Mouse (Mus musculus) neural tube, embryonic 13.5 days (tissue): ENCODE measurements around the gene Hsf2bp. TPM values are rescaled to one million over a fixed set of nuclear protein-coding genes. Genes with fewer than 3 reads are reported as not detected.

Source experiments
- polyA plus RNA-seq: library from polyadenylated mRNA; unstranded; fragments of >200 nt; fragmentation: Nextera tagmentation; extraction: Ambion mirVana; gene quantifications from 2 replicates; pipeline ENCODE4 v1.2.1, GENCODE M21; 2015

Hsf2bp gene
- polyA plus RNA-seq, 1 experiment from 2014 or later, result 0.38 TPM

Other genes with a start within 250 kb of the Hsf2bp start
- 17.0 and 20.1 TPM in 2 replicates for gene Sik1, start 180.5 kb downstream of the Hsf2bp start, polyA plus RNA-seq
- 33.1 and 40.4 TPM in 2 replicates for gene Rrp1b, start 249 bp downstream of the Hsf2bp start, polyA plus RNA-seq
- 7.6 and 9.0 TPM in 2 replicates for gene Notch3, start 130.5 kb upstream of the Hsf2bp start, polyA plus RNA-seq
- 0.20 TPM in 1 of 2 replicates, not detected in the other for gene Ephx3, start 153.2 kb upstream of the Hsf2bp start, polyA plus RNA-seq
- gene Brd4, start 248.4 kb upstream of the Hsf2bp start, polyA plus RNA-seq, result 87.7 and 101 TPM in 2 replicates